Mouse (Mus musculus) liver, adult 2 months (tissue): ENCODE results near the gene Ceacam20. TPM values are rescaled to one million over a fixed set of nuclear protein-coding genes. Genes with fewer than 3 reads are reported as not detected.
"Not testable (repeated sequence)": the region's sequence is repeated elsewhere in the genome, so short reads cannot be mapped to it uniquely, and the experiment has no call there.

ENCODE experiments used
- DNase-seq: peaks from one replicate; pipeline ENCODE4 v3.0.0-alpha.2; 2011; ENCODE audit warnings: low read depth, low spot score; ENCODE audit errors: extremely low read depth
- H3K27ac ChIP-seq: fragments of 200-500 bp; replicated peaks from 2 replicates; pipeline ENCODE4 v1.5.1; 2012; ENCODE audit warnings: low read depth, mild to moderate bottlenecking, control low read depth, inconsistent platforms, low read length; ENCODE audit not compliant: insufficient read depth
- H3K27me3 ChIP-seq: fragments of 200-500 bp; 2 replicates; pipeline ENCODE4 v1.6.1; 2012; ENCODE audit warnings: mild to moderate bottlenecking, moderate library complexity, low read length, inconsistent platforms; ENCODE audit not compliant: control insufficient read depth, insufficient read depth
- H3K36me3 ChIP-seq: fragments of 200-500 bp; 2 replicates; pipeline ENCODE4 v1.6.1; 2012; ENCODE audit warnings: low read length, inconsistent platforms; ENCODE audit not compliant: control insufficient read depth, insufficient read depth
- H3K4me1 ChIP-seq: fragments of 200-500 bp; 2 replicates; pipeline ENCODE4 v1.6.1; 2011; ENCODE audit warnings: low read length; ENCODE audit not compliant: control insufficient read depth, insufficient read depth
- H3K4me3 ChIP-seq: fragments of 200-500 bp; 2 replicates; pipeline ENCODE4 v1.5.1; 2011; ENCODE audit warnings: low read depth, mild to moderate bottlenecking, control low read depth, low read length, moderate library complexity; ENCODE audit not compliant: insufficient read depth
- H3K79me2 ChIP-seq: fragments of 200-500 bp; 2 replicates; pipeline ENCODE4 v1.6.1; 2012; ENCODE audit warnings: inconsistent platforms, mild to moderate bottlenecking, low read length, moderate library complexity; ENCODE audit not compliant: control insufficient read depth, insufficient read depth
- H3K9ac ChIP-seq: fragments of 200-500 bp; 2 replicates; pipeline ENCODE4 v1.6.1; 2012; ENCODE audit warnings: low read depth, mild to moderate bottlenecking, control low read depth, inconsistent platforms, low read length
- CTCF ChIP-seq: fragments of 200-500 bp; IDR thresholded peaks from 2 replicates; pipeline ENCODE4 v1.5.1; 2011; ENCODE audit warnings: low read depth, low read length, control low read depth
- POLR2A ChIP-seq: fragments of 200-500 bp; IDR thresholded peaks from 2 replicates; pipeline ENCODE4 v1.6.1; 2011; ENCODE audit warnings: low read length, control low read depth; ENCODE audit not compliant: insufficient read depth; ENCODE audit errors: extremely low read depth
- WGBS: fragments of 180-500 bp; shearing (Covaris S2); methylation state at CpG from one replicate; pipeline ENCODE4 v1.1.7; 2018; 5-methylcytosine and 5-hydroxymethylcytosine counted together
- polyA plus RNA-seq: library from polyadenylated mRNA; depleted of rRNA; stranded (reverse); fragments of >200 nt; gene quantifications from 2 replicates; pipeline ENCODE4 v1.2.3, GENCODE M21; 2012; rRNA removed
- total RNA-seq: library from RNA; depleted of rRNA; stranded (reverse); fragments of >200 nt; gene quantifications from 2 replicates; pipeline ENCODE4 v1.2.3, GENCODE M21; 2014; rRNA removed

The Ceacam20 gene
- total and polyA plus RNA-seq, 2 experiments = not detected

DNA sequence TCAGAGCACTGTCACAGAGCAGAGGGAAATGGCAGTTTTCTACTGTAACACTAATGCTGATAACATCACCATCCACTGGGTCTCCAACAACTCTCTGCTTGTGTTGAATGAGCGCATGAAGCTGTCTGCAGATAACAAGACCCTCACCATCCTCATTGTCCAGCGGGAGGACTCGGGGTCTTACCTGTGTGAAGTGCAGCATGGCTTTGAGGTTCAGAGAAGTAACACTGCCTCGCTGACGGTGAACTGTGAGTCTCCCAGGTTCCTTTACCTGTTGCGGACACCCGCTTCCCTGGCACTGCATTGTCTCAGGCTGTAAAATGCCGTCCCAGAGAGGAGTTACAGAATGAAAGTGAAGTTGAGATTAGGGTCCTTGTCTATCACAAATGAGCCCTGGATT lies 5.0 kb downstream of the Ceacam20 start:
- Histone ChIP-seq H3K36me3 (no peaks in the 10 kb centered on the region), H3K27me3 (no peaks in the 10 kb centered on the region), H3K27ac (no peak overlapping the region), H3K79me2 (no peaks in the 10 kb centered on the region), H3K4me1 (no peaks in the 10 kb centered on the region; the same call in 1 of the 2 replicates), H3K9ac (no peak overlapping the region), H3K4me3 (no peak overlapping the region)
- TF ChIP-seq POLR2A = no peak
- TF ChIP-seq CTCF = no peak
- DNase-seq = no peak
- WGBS = 90% methylated on average over 8 of the region's 8 CpGs

DNA sequence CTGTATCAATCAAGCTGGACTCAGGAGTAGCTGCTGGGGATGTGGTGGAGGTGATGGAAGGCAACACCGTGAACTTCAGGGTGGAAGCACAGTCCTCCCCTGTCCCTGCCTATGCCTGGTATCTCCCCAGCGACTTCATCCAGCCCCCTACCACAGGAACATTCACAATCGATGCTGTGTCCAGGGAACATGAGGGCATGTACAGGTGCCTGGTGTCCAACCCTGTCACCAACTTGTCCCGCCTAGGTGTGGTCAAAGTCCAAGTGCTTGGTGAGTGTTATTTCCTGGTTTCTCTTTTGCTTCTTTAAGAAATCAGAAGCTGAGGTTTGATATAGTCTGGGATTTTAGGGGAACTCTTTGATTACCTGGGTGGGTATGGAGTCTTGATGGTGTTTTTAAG lies 6.3 kb downstream of the Ceacam20 start:
- Histone ChIP-seq H3K4me3 (no peak overlapping the region), H3K27ac (no peak overlapping the region), H3K4me1 (no peaks in the 10 kb centered on the region), H3K9ac (no peak overlapping the region), H3K27me3 (no peaks in the 10 kb centered on the region), H3K79me2 (no peaks in the 10 kb centered on the region), H3K36me3 (no peaks in the 10 kb centered on the region)
- DNase-seq = no peak
- no peak for TF ChIP-seq POLR2A
- 84% methylated on average over 4 of the region's 4 CpGs for WGBS

DNA sequence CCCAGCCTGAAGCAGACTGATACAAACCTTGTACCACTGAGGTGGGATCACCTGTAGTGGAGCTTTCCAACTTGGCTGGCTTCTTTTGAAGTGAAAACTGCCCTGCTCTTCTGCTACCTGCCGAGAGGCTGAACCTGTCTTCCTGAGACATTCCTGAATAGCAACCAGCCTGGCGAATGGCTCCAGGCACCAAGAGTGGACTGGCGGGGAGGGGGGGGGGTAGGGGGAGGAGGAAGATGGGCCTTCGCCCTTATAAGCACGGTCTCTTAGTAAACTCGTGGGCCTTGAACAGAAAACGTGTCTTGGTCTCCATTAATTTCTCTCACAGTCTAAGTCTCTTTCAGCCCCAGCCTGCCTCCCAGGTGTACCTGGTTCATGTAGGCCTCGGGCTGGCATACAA lies 26.0 kb downstream of the Ceacam20 start, which contains the start of gene Nlrp9b:
Gene Nlrp9b (plus strand): TSS at position 301 of the 400 bp plus-strand sequence.
- H3K9ac ChIP-seq, H3K79me2 ChIP-seq, H3K4me1 ChIP-seq, DNase-seq, H3K27ac ChIP-seq, H3K27me3 ChIP-seq, H3K4me3 ChIP-seq, H3K36me3 ChIP-seq: not testable (repeated sequence)
- 60% methylated on average over 8 of the region's 8 CpGs for WGBS

DNA sequence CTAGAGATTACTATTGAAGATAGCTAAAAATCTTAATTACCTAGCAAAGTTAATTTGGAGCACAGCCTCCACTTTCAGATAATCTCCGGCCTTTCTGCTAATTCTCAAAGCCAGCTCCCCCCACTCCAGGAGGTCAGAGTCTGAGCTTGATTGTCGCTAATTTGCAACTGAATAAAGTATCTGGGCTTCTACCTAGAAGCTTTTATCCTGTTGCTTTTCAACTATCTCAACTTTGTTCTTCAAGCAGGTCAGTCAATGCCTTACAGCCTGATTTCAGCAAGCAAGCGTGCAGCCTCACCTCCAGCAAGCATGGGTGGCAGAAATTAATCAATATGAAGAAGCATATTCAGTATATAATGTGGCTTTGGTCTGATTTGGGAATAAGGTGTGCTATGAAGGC lies 31.5 kb downstream of the Ceacam20 start:
- H3K36me3 ChIP-seq, H3K4me1 ChIP-seq, H3K4me3 ChIP-seq, H3K9ac ChIP-seq, H3K27me3 ChIP-seq, DNase-seq, H3K27ac ChIP-seq, H3K79me2 ChIP-seq: not testable (repeated sequence)
- 67% methylated on average over 3 of the region's 3 CpGs for WGBS

DNA sequence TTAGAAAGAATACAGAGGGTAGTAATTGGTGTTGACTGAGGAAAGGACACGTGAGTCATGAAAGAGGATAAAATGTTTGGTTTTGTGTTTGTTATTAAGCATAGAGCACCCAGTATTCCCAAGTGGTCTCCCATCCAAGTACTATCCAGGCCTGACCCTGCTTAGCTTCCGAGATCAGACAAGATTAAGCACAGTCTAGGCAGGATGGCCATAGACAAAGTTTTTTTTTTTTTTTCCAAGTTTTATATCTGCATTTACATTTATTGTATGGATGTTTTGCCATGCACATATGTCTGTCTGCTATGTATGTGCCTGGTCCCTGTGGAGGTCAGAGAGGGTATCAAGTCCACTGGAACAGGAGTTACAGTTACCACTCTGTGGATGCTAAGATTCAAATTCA lies 44.8 kb downstream of the Ceacam20 start:
- Histone ChIP-seq H3K4me3 (no peak overlapping the region), H3K4me1 (no peaks in the 10 kb centered on the region), H3K9ac (no peak overlapping the region), H3K27ac (no peak overlapping the region), H3K36me3 (no peaks in the 10 kb centered on the region), H3K27me3 (no peaks in the 10 kb centered on the region), H3K79me2 (no peaks in the 10 kb centered on the region)
- WGBS = 66% methylated on average over 2 of the region's 2 CpGs
- no peak for TF ChIP-seq POLR2A
- TF ChIP-seq CTCF = no peak
- no peak for DNase-seq

Other genes starting within 250 kb of the Ceacam20 start
- gene Tomm40, start 250.0 kb upstream of the Ceacam20 start, total RNA-seq = 22.3 and 26.9 TPM in 2 replicates
- 48.7 and 56.2 TPM in 2 replicates for gene Tomm40, start 250.0 kb upstream of the Ceacam20 start, polyA plus RNA-seq
- 17.8 and 18.9 TPM in 2 replicates for gene Nectin2, start 214.9 kb upstream of the Ceacam20 start, total RNA-seq
- 57.4 and 68.7 TPM in 2 replicates for gene Nectin2, start 214.9 kb upstream of the Ceacam20 start, polyA plus RNA-seq
- gene Bcam, start 194.4 kb upstream of the Ceacam20 start, total RNA-seq = 2.3 and 2.5 TPM in 2 replicates
- 4.8 and 5.4 TPM in 2 replicates for gene Bcam, start 194.4 kb upstream of the Ceacam20 start, polyA plus RNA-seq
- 17.4 and 17.8 TPM in 2 replicates for gene Cblc, start 168.6 kb upstream of the Ceacam20 start, total RNA-seq
- gene Cblc, start 168.6 kb upstream of the Ceacam20 start, polyA plus RNA-seq = 23.0 and 23.5 TPM in 2 replicates
- gene Bcl3, start 142.6 kb upstream of the Ceacam20 start, total RNA-seq = 3.0 and 7.4 TPM in 2 replicates
- 72.8 and 76.8 TPM in 2 replicates for gene Bcl3, start 142.6 kb upstream of the Ceacam20 start, polyA plus RNA-seq
- gene Gm19345, start 113.4 kb upstream of the Ceacam20 start, total RNA-seq = not detected in 2 replicates
- gene Gm19345, start 113.4 kb upstream of the Ceacam20 start, polyA plus RNA-seq = 0.11 TPM in 1 of 2 replicates, not detected in the other
- 0.09 and 0.34 TPM in 2 replicates for gene Ceacam16, start 104.1 kb upstream of the Ceacam20 start, total RNA-seq
- 0.09 and 0.11 TPM in 2 replicates for gene Ceacam16, start 104.1 kb upstream of the Ceacam20 start, polyA plus RNA-seq
- gene Ceacam19, start 77.4 kb upstream of the Ceacam20 start, total RNA-seq = not detected in 2 replicates
- gene Ceacam19, start 77.4 kb upstream of the Ceacam20 start, polyA plus RNA-seq = not detected in 2 replicates
- gene Pvr, start 44.3 kb upstream of the Ceacam20 start, total RNA-seq = 5.1 and 7.6 TPM in 2 replicates
- 3.4 and 6.8 TPM in 2 replicates for gene Pvr, start 44.3 kb upstream of the Ceacam20 start, polyA plus RNA-seq
- gene Igsf23, start 14.7 kb upstream of the Ceacam20 start, total RNA-seq = 0.09 and 0.13 TPM in 2 replicates
- 0.78 and 1.6 TPM in 2 replicates for gene Igsf23, start 14.7 kb upstream of the Ceacam20 start, polyA plus RNA-seq
- not detected in 2 replicates for gene Nlrp9b, start 26.1 kb downstream of the Ceacam20 start, total RNA-seq
- gene Nlrp9b, start 26.1 kb downstream of the Ceacam20 start, polyA plus RNA-seq = not detected in 2 replicates
- gene Vmn1r91, start 134.3 kb downstream of the Ceacam20 start, total RNA-seq = not detected in 2 replicates
- not detected in 2 replicates for gene Vmn1r91, start 134.3 kb downstream of the Ceacam20 start, polyA plus RNA-seq
- gene Gm16442, start 157.2 kb downstream of the Ceacam20 start, total RNA-seq = not detected in 2 replicates
- gene Gm16442, start 157.2 kb downstream of the Ceacam20 start, polyA plus RNA-seq = not detected in 2 replicates
- gene Vmn1r93, start 173.7 kb downstream of the Ceacam20 start, total RNA-seq = not detected in 2 replicates
- gene Vmn1r93, start 173.7 kb downstream of the Ceacam20 start, polyA plus RNA-seq = not detected in 2 replicates
- gene Vmn1r94, start 203.0 kb downstream of the Ceacam20 start, total RNA-seq = not detected in 2 replicates
- not detected in 2 replicates for gene Vmn1r94, start 203.0 kb downstream of the Ceacam20 start, polyA plus RNA-seq
- not detected in 2 replicates for gene Vmn1r95, start 228.3 kb downstream of the Ceacam20 start, total RNA-seq
- gene Vmn1r95, start 228.3 kb downstream of the Ceacam20 start, polyA plus RNA-seq = not detected in 2 replicates
- not detected in 2 replicates for gene Gm6164, start 240.2 kb downstream of the Ceacam20 start, total RNA-seq
- not detected in 2 replicates for gene Gm6164, start 240.2 kb downstream of the Ceacam20 start, polyA plus RNA-seq